9 mouse cellular contexts compared by ENCODE assay signal in the genomic region with DNA sequence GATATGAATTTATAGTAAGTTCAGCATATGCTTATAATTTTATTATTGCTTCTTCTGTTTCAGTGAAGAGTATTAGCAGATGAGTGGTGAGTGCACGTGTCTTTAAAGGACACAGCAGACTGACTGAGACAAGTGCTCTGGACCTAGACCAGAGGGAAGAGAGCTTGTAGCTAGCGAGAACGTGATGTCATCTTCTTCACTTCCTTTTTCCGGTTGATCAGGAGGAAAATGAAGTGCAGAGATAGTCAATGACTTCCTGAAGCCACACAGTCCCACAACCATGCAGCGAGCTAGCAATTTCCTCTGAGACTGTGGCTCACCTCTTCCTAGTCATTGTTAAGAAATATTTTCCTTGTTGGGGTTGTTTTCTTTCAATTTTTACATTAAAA. TPM values are rescaled to one million over a fixed set of nuclear protein-coding genes. Genes with fewer than 3 reads are reported as not detected.
DNase-seq lines count a peak whose midpoint lies in the region; ATAC-seq and TF ChIP-seq lines count a peak whose summit lies in the region.
"Had no signal": no experiment of that assay in that cellular context is flagged by ENCODE, and none has a peak within 500 bp of the region (broad histone marks: within the 10 kb centered on the region; RNA-seq: fewer than 3 reads in every experiment).

No protein-coding gene starts in this region.

- 62% methylated on average over 5 of the region's 5 CpGs for WGBS in liver, adult 2 months
- WGBS in liver, embryonic 12.5 days (ENCODE audit: insufficient replicate concordance) = 24% methylated on average over 5 of the region's 5 CpGs
- 81% methylated on average over 5 of the region's 5 CpGs for WGBS in midbrain, embryonic 15.5 days

- H3K79me2 ChIP-seq in liver, adult 2 months (ENCODE audit: control insufficient read depth, insufficient read depth, low read length) = no peaks in the 10 kb centered on the region
- H3K79me2 ChIP-seq in MEL (ENCODE audit: control insufficient read depth, insufficient read depth, low read length, poor library complexity) = 0 out of 2 replicates have a peak, but pooled peaks cover 1% of the 10 kb centered on the region

- H3K4me2 ChIP-seq in liver, embryonic 12.5 days = no peak overlapping the region
- H3K4me2 ChIP-seq in midbrain, embryonic 15.5 days = no peak overlapping the region
- H3K4me2 ChIP-seq: hindbrain, embryonic 13.5 days had no signal

- no peak for TF ChIP-seq POLR2A in liver, adult 2 months (IDR thresholded peaks at IDR 0.05; ENCODE audit: extremely low read depth, insufficient read depth, low read length)
- peak in 1 of 2 experiments; percentile 49; a peak in 1 of 4 replicates for TF ChIP-seq POLR2A in MEL (IDR thresholded peaks at IDR 0.05; ENCODE audit: control insufficient read depth in 1 of 2, insufficient read depth in 1 of 2, low read depth in 1 of 2, low read length in 2 of 2, poor library complexity in 1 of 2)

- TF ChIP-seq CTCF in liver, adult 2 months (IDR thresholded peaks at IDR 0.05; ENCODE audit: low read depth, low read length) = no peak
- TF ChIP-seq CTCF in MEL (IDR thresholded peaks at IDR 0.05 in 2 of 3, conservative IDR thresholded peaks at IDR 0.05 in 1 of 3; ENCODE audit: control insufficient read depth in 1 of 3, insufficient read depth in 1 of 3, low read depth in 2 of 3, low read length in 3 of 3, poor library complexity in 1 of 3, severe bottlenecking in 1 of 3) = no peak

- H3K9ac ChIP-seq in liver, adult 2 months (ENCODE audit: low read depth, low read length) = no peak overlapping the region
- no peak overlapping the region for H3K9ac ChIP-seq in liver, embryonic 12.5 days
- no peak overlapping the region; the same call in 1 of the 2 replicates for H3K9ac ChIP-seq in MEL (ENCODE audit: control insufficient read depth, low read depth, low read length, poor library complexity, severe bottlenecking)
- no peak overlapping the region for H3K9ac ChIP-seq in midbrain, embryonic 15.5 days
- H3K9ac ChIP-seq: hindbrain, embryonic 13.5 days had no signal

- H3K9me3 ChIP-seq in liver, embryonic 12.5 days (replicated peaks) = no peaks in the 10 kb centered on the region
- H3K9me3 ChIP-seq in MEL (replicated peaks; ENCODE audit: insufficient read depth, low read length) = no peaks in the 10 kb centered on the region
- no peaks in the 10 kb centered on the region for H3K9me3 ChIP-seq in megakaryocyte, embryonic 14.5 days
- no peaks in the 10 kb centered on the region for H3K9me3 ChIP-seq in midbrain, embryonic 15.5 days
- H3K9me3 ChIP-seq: hindbrain, embryonic 13.5 days had no signal

- H3K4me1 ChIP-seq in liver, adult 2 months (ENCODE audit: control insufficient read depth, insufficient read depth, low read length) = peaks cover 38% of the 10 kb centered on the region
- H3K4me1 ChIP-seq in liver, embryonic 12.5 days = peaks cover 65% of the 10 kb centered on the region
- peaks cover 13 to 38% of the 10 kb centered on the region in 2 experiments for H3K4me1 ChIP-seq in MEL (ENCODE audit: control insufficient read depth in 1 of 2, insufficient read depth in 2 of 2, low read length in 2 of 2)
- peaks cover 98% of the 10 kb centered on the region for H3K4me1 ChIP-seq in megakaryocyte, embryonic 14.5 days
- peaks cover 27% of the 10 kb centered on the region for H3K4me1 ChIP-seq in midbrain, embryonic 15.5 days

- no peak overlapping the region for H3K27ac ChIP-seq in liver, adult 2 months (replicated peaks; ENCODE audit: insufficient read depth, low read depth, low read length)
- no peak overlapping the region for H3K27ac ChIP-seq in liver, embryonic 12.5 days
- H3K27ac ChIP-seq in MEL (ENCODE audit: control insufficient read depth, low read depth, low read length) = peak overlapping the region; percentile 55
- H3K27ac ChIP-seq in midbrain, embryonic 15.5 days = no peak overlapping the region

- H3K27me3 ChIP-seq in liver, adult 2 months (ENCODE audit: control insufficient read depth, insufficient read depth, low read length) = no peaks in the 10 kb centered on the region
- no peaks in the 10 kb centered on the region for H3K27me3 ChIP-seq in liver, embryonic 12.5 days (replicated peaks)
- H3K27me3 ChIP-seq in MEL (ENCODE audit: control insufficient read depth in 1 of 2, insufficient read depth in 2 of 2, low read length in 2 of 2) = no peaks in the 10 kb centered on the region
- no peaks in the 10 kb centered on the region for H3K27me3 ChIP-seq in megakaryocyte, embryonic 14.5 days (replicated peaks)
- H3K27me3 ChIP-seq in midbrain, embryonic 15.5 days (replicated peaks) = no peaks in the 10 kb centered on the region
- H3K27me3 ChIP-seq: hindbrain, embryonic 13.5 days had no signal

- peak; percentile 46 for DNase-seq in liver, adult 2 months (ENCODE audit: extremely low read depth, low read depth, low spot score)
- DNase-seq in CD4-positive helper T cell, adult 2 months (ENCODE audit: low read depth, low spot score) = peak; percentile 65
- DNase-seq in MEL (ENCODE audit: low read depth, low spot score) = peak; percentile 81
- no peak for DNase-seq in yolk sac, embryonic 10.5 days (ENCODE audit: low spot score)
- DNase-seq: kidney, postnatal 10 days had no signal

- no peak for ATAC-seq in liver, embryonic 12.5 days
- no peak for ATAC-seq in midbrain, embryonic 15.5 days (replicated peaks)

- TF ChIP-seq EP300 in MEL (IDR thresholded peaks at IDR 0.05; ENCODE audit: low read depth in 1 of 2, low read length in 2 of 2) = peak; percentile 28 to 46; a peak in 2 of 4 replicates

- H3K4me3 ChIP-seq in liver, adult 2 months (ENCODE audit: insufficient read depth, low read depth, low read length) = no peak overlapping the region
- no peak overlapping the region for H3K4me3 ChIP-seq in liver, embryonic 12.5 days
- no peak overlapping the region for H3K4me3 ChIP-seq in MEL (ENCODE audit: control insufficient read depth in 1 of 2, insufficient read depth in 1 of 2, low read depth in 2 of 2, low read length in 2 of 2)
- H3K4me3 ChIP-seq in megakaryocyte, embryonic 14.5 days (replicated peaks) = peak overlapping the region; percentile 29
- H3K4me3 ChIP-seq in midbrain, embryonic 15.5 days = no peak overlapping the region
- H3K4me3 ChIP-seq: hindbrain, embryonic 13.5 days had no signal

- TF ChIP-seq RAD21 in MEL (IDR thresholded peaks at IDR 0.05; ENCODE audit: low read depth, low read length) = no peak

- H3K36me3 ChIP-seq in liver, adult 2 months (ENCODE audit: control insufficient read depth, insufficient read depth, low read length) = no peaks in the 10 kb centered on the region
- H3K36me3 ChIP-seq in liver, embryonic 12.5 days = peaks cover 23% of the 10 kb centered on the region
- H3K36me3 ChIP-seq in MEL (ENCODE audit: control insufficient read depth in 1 of 2, insufficient read depth in 2 of 2, low read length in 2 of 2) = peaks cover 0 to 32% of the 10 kb centered on the region in 2 experiments; a peak in 2 of 4 replicates
- peaks cover 45% of the 10 kb centered on the region for H3K36me3 ChIP-seq in megakaryocyte, embryonic 14.5 days (replicated peaks; ENCODE audit: low read length)
- H3K36me3 ChIP-seq in midbrain, embryonic 15.5 days (replicated peaks) = peaks cover 16% of the 10 kb centered on the region

TF ChIP-seq in MEL, 35 proteins besides CTCF, POLR2A, EP300 and RAD21 (continues in another document):
- peak; percentile 27; the same call in 1 of the 2 replicates for TF ChIP-seq NELFE (IDR thresholded peaks at IDR 0.05; ENCODE audit: low read depth, low read length)
- peak; percentile 61 for TF ChIP-seq MAX (IDR thresholded peaks at IDR 0.05; ENCODE audit: low read length)
- TF ChIP-seq SMC3 (IDR thresholded peaks at IDR 0.05; ENCODE audit: low read depth, low read length) = no peak
- TF ChIP-seq MEF2A (IDR thresholded peaks at IDR 0.05; ENCODE audit: extremely low read depth, insufficient replicate concordance, low read depth, low read length, poor library complexity, severe bottlenecking) = no peak
- no peak for TF ChIP-seq RCOR1 (IDR thresholded peaks at IDR 0.05; ENCODE audit: low read depth, low read length)
- TF ChIP-seq CHD2 (IDR thresholded peaks at IDR 0.05; ENCODE audit: low read length) = no peak
- TF ChIP-seq MYB (IDR thresholded peaks at IDR 0.05; ENCODE audit: low read depth, low read length) = no peak
- TF ChIP-seq CHD1 (IDR thresholded peaks at IDR 0.05; ENCODE audit: low read depth, low read length) = no peak
- TF ChIP-seq TCF12 (IDR thresholded peaks at IDR 0.05; ENCODE audit: low read depth, low read length) = no peak
- 0 out of 2 replicates have a peak, but pooled peaks have one; percentile 34 for TF ChIP-seq HCFC1 (IDR thresholded peaks at IDR 0.05; ENCODE audit: low read depth, low read length)
- TF ChIP-seq GATA1 (IDR thresholded peaks at IDR 0.05; ENCODE audit: low read depth, low read length) = peak; percentile 36; the same call in 1 of the 2 replicates
- TF ChIP-seq TBP (IDR thresholded peaks at IDR 0.05; ENCODE audit: low read depth, low read length) = peak; percentile 51; the same call in 1 of the 2 replicates
- TF ChIP-seq ETS1 (IDR thresholded peaks at IDR 0.05; ENCODE audit: low read depth, low read length) = peak; percentile 35; the same call in 1 of the 2 replicates
- TF ChIP-seq KAT2A (conservative IDR thresholded peaks at IDR 0.05; ENCODE audit: low read depth, low read length) = 0 out of 2 replicates have a peak, but pooled peaks have one; percentile 4
- peak; percentile 74 for TF ChIP-seq ELF1 (IDR thresholded peaks at IDR 0.05; ENCODE audit: low read depth, low read length)

RNA-seq across cellular contexts. Expression of gene Acvr1b, which starts 16.9 kb away (rescaled TPM):
- total RNA-seq in liver, adult 2 months (2014; rRNA removed) = 4.5 and 5.0 TPM in 2 replicates
- 9.4 and 9.6 TPM in 2 replicates for polyA plus RNA-seq in liver, adult 2 months (2012; rRNA removed)
- 1.9 and 2.2 TPM in 2 replicates for polyA plus RNA-seq in liver, embryonic 12.5 days (2016; fragmentation: Nextera tagmentation; extraction: Ambion mirVana)
- 9.7 and 10.4 TPM in 2 replicates for total RNA-seq in MEL (2012; rRNA removed)
- 10 to 100 TPM in 1 of 2 experiments, not detected in 1; 13.2 TPM for polyA plus RNA-seq in MEL (2012; ENCODE audit: insufficient read depth in 1 of 2, insufficient read length in 2 of 2, low read depth in 1 of 2, low replicate concordance in 2 of 2, missing spikeins in 1 of 2)
- 6.1 and 8.2 TPM in 2 replicates for polyA plus RNA-seq in megakaryocyte, embryonic 14.5 days (2012; ENCODE audit: insufficient read depth, low replicate concordance)
- 23.3 and 24.9 TPM in 2 replicates for polyA plus RNA-seq in midbrain, embryonic 15.5 days (2015; fragmentation: Nextera tagmentation; extraction: Ambion mirVana)

RNA-seq across cellular contexts. Expression of gene Grasp, which starts 33.2 kb away (rescaled TPM):
- total RNA-seq in liver, adult 2 months (2014; rRNA removed) = 0.92 and 1.5 TPM in 2 replicates
- 1.2 and 1.5 TPM in 2 replicates for polyA plus RNA-seq in liver, adult 2 months (2012; rRNA removed)
- polyA plus RNA-seq in liver, embryonic 12.5 days (2016; fragmentation: Nextera tagmentation; extraction: Ambion mirVana) = 0.81 and 1.3 TPM in 2 replicates
- total RNA-seq in MEL (2012; rRNA removed) = 3.7 and 4.1 TPM in 2 replicates
- polyA plus RNA-seq in MEL (2012; ENCODE audit: insufficient read depth in 1 of 2, insufficient read length in 2 of 2, low read depth in 1 of 2, low replicate concordance in 2 of 2, missing spikeins in 1 of 2) = 1 to 10 TPM in 1 of 2 experiments, not detected in 1; 6.3 TPM
- 0.47 TPM in 1 of 2 replicates, not detected in the other for polyA plus RNA-seq in megakaryocyte, embryonic 14.5 days (2012; ENCODE audit: insufficient read depth, low replicate concordance)
- 1.3 and 1.9 TPM in 2 replicates for polyA plus RNA-seq in midbrain, embryonic 15.5 days (2015; fragmentation: Nextera tagmentation; extraction: Ambion mirVana)
